Mouse (Mus musculus) MEL (cell line): ENCODE data around the gene Elobl.

Source experiments
- CTCF ChIP-seq, 3 experiments: IDR thresholded peaks in 2 of 3; conservative IDR thresholded peaks in 1 of 3; 2 replicates each; pipeline ENCODE4 v1.5.1; 2011 to 2012; ENCODE audit warnings: low read length in 3 of 3, low read depth in 2 of 3, mild to moderate bottlenecking in 2 of 3, improper control_type of control experiment in 1 of 3, inconsistent platforms in 1 of 3, mixed read lengths in 1 of 3, moderate library complexity in 1 of 3; ENCODE audit not compliant: control insufficient read depth in 1 of 3, insufficient read depth in 1 of 3, poor library complexity in 1 of 3, severe bottlenecking in 1 of 3
- EP300 ChIP-seq, 2 experiments: IDR thresholded peaks; 2 replicates each; pipeline ENCODE4 v1.6.1; 2011; ENCODE audit warnings: improper control_type of control experiment in 2 of 2, low read length in 2 of 2, low read depth in 1 of 2, mild to moderate bottlenecking in 1 of 2
- TCF12 ChIP-seq: IDR thresholded peaks from 2 replicates; pipeline ENCODE4 v1.6.1; 2014; ENCODE audit warnings: low read depth, mild to moderate bottlenecking, inconsistent platforms, low read length, improper control_type of control experiment, moderate library complexity

DNA sequence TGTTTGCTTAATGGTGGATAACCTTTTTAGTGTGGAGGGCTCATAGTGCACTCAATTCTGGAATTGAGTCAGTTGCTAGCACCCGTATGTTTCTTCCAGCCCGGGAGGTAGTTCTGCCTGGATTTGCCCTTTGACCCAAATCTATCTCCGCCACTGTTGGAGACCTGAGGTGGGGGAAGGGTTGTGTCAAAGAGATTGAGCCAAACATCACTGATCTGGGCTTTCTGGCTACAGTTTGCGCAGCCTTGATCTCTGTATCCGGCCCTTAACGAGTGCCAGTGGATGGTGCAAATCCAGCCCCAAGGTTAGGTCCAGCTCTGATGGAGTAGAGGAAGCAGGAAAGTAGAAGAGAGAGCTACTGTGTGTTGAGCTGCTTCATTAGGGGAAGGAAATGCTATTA lies 36.3 kb upstream of the Elobl start:
- TF ChIP-seq CTCF (IDR thresholded peaks at IDR 0.05 in 2 of 3, conservative IDR thresholded peaks at IDR 0.05 in 1 of 3; ENCODE audit: control insufficient read depth in 1 of 3, insufficient read depth in 1 of 3, low read depth in 2 of 3, low read length in 3 of 3, poor library complexity in 1 of 3, severe bottlenecking in 1 of 3) (no peak), EP300 (IDR thresholded peaks at IDR 0.05; ENCODE audit: low read depth in 1 of 2, low read length in 2 of 2) (no peak), TCF12 (no peak)
